In the genomic region with DNA sequence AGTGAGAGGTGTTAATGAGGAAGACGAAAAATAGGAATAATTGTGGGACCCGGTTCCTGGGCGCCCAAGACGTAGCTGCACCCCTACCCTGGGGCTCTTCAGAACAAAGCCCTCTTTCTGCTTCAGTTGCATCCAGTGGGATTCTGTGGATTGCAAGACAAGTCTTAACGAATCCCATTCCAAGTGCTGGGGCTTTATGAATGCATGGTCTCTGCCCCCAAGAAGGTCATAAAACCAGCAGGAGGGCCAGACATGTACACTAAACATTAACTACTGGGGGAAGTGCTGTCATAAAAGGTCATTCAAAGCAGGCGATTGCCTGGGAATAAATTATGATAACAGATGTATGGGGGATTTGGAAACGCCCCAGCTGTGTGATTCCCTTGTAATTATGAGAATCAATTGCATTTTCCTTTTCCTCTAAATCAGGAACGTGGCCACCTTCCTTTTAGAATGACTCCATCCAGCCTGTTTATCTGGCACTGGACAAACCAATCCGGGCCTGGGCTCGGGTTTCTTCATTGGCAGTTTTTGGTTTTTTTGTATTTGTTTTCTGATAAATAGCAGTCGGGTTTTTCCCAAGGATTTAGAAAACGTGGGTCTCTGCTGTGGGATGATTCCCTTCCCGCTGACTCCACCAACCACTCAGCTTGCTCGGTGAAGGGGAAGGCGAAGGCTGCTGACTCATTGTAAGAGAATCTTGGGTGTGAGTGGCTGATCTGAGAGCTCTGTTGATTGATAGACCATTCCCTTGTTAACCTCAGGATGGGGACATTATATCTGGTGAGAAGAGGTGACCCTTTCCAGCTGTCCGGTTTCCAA, we compare ENCODE assay signal across 8 mouse cellular contexts. TPM values are rescaled to one million over a fixed set of nuclear protein-coding genes. Genes with fewer than 3 reads are reported as not detected.
DNase-seq lines count a peak whose midpoint lies in the region; ATAC-seq and TF ChIP-seq lines count a peak whose summit lies in the region.

No protein-coding gene starts in this region.

- H3K36me3 ChIP-seq in intestine, postnatal 0 days (ENCODE audit: control insufficient read depth, insufficient read depth) = no peaks in the 10 kb centered on the region
- H3K36me3 ChIP-seq in midbrain, embryonic 15.5 days (replicated peaks) = no peaks in the 10 kb centered on the region

- peak overlapping the region; percentile 54 for H3K4me2 ChIP-seq in intestine, postnatal 0 days (replicated peaks; ENCODE audit: low read depth)
- peak overlapping the region; percentile 51 for H3K4me2 ChIP-seq in midbrain, embryonic 15.5 days

- no peak for TF ChIP-seq CTCF in left cerebral cortex, adult 2 months (IDR thresholded peaks at IDR 0.05)
- TF ChIP-seq CTCF in intestine, postnatal 0 days (IDR thresholded peaks at IDR 0.05; ENCODE audit: low read depth) = no peak

- H3K9ac ChIP-seq in intestine, postnatal 0 days (ENCODE audit: low read depth, low read length) = no peak overlapping the region
- no peak overlapping the region for H3K9ac ChIP-seq in midbrain, embryonic 15.5 days

- DNase-seq in left cerebral cortex, adult 2 months (ENCODE audit: extremely low spot score in 1 of 2, low spot score in 2 of 2) = no peak
- DNase-seq in left cerebral cortex, adult 8-10 months (ENCODE audit: low spot score in 2 of 2) = no peak
- peak; percentile 56 for DNase-seq in embryo, embryonic 11.5 days (ENCODE audit: low read depth, low spot score)
- DNase-seq in right cerebral cortex, adult 18-20 months = no peak
- DNase-seq in urinary bladder, postnatal 14 days (ENCODE audit: low spot score) = no peak
- DNase-seq in cerebellum, adult 9-11 months = no peak

- no peaks in the 10 kb centered on the region for H3K27me3 ChIP-seq in intestine, postnatal 0 days (replicated peaks; ENCODE audit: control insufficient read depth, insufficient read depth, low read length)
- no peaks in the 10 kb centered on the region for H3K27me3 ChIP-seq in midbrain, embryonic 15.5 days (replicated peaks)

- WGBS in intestine, postnatal 0 days = 15% methylated on average over 16 of the region's 16 CpGs
- 36% methylated on average over 16 of the region's 16 CpGs for WGBS in midbrain, embryonic 15.5 days

- ATAC-seq in intestine, postnatal 0 days = peak; percentile 86
- peak; percentile 54 for ATAC-seq in midbrain, embryonic 15.5 days (replicated peaks)

- peak overlapping the region; percentile 27 for H3K4me3 ChIP-seq in left cerebral cortex, adult 2 months
- no peak overlapping the region for H3K4me3 ChIP-seq in intestine, postnatal 0 days (ENCODE audit: low read depth, low read length)
- peak overlapping the region; percentile 26 for H3K4me3 ChIP-seq in midbrain, embryonic 15.5 days

- no peaks in the 10 kb centered on the region for H3K9me3 ChIP-seq in intestine, postnatal 0 days (ENCODE audit: control insufficient read depth)
- no peaks in the 10 kb centered on the region for H3K9me3 ChIP-seq in midbrain, embryonic 15.5 days

- H3K4me1 ChIP-seq in intestine, postnatal 0 days (replicated peaks; ENCODE audit: control insufficient read depth, insufficient read depth, low read length) = no peaks in the 10 kb centered on the region
- H3K4me1 ChIP-seq in midbrain, embryonic 15.5 days = peaks cover 20% of the 10 kb centered on the region

- H3K27ac ChIP-seq in left cerebral cortex, adult 2 months = peak overlapping the region; percentile 4; the same call in 1 of the 2 replicates
- peak overlapping the region; percentile 60 for H3K27ac ChIP-seq in intestine, postnatal 0 days (ENCODE audit: low read depth, low read length)
- peak overlapping the region; percentile 82 for H3K27ac ChIP-seq in midbrain, embryonic 15.5 days

- intact Hi-C loops in left cerebral cortex, adult 2 months (cut with DNase I) = no loop called here

RNA-seq across cellular contexts. Expression of a gene that starts 12.5 kb away (rescaled TPM):
- 10 to 100 TPM; 24.4 to 33.8 TPM for total RNA-seq in left cerebral cortex, adult 2 months (2021)
- total RNA-seq in left cerebral cortex, adult 8-10 months (2022) = 10 to 100 TPM; 29.9 to 37.3 (median 33.4) TPM
- 10.8 and 12.2 TPM in 2 replicates for polyA plus RNA-seq in intestine, postnatal 0 days (2015; fragmentation: Nextera tagmentation; extraction: Ambion mirVana)
- polyA plus RNA-seq in midbrain, embryonic 15.5 days (2015; fragmentation: Nextera tagmentation; extraction: Ambion mirVana) = 73.2 and 73.3 TPM in 2 replicates

RNA-seq across cellular contexts. Expression of a gene that starts 12.6 kb away (rescaled TPM):
- 1 to 10 TPM; 5.6 to 5.7 TPM for total RNA-seq in left cerebral cortex, adult 2 months (2021)
- total RNA-seq in left cerebral cortex, adult 8-10 months (2022) = 1 to 10 TPM; 5.3 to 6.3 (median 5.9) TPM
- polyA plus RNA-seq in intestine, postnatal 0 days (2015; fragmentation: Nextera tagmentation; extraction: Ambion mirVana) = 22.7 and 23.6 TPM in 2 replicates
- 11.9 and 13.2 TPM in 2 replicates for polyA plus RNA-seq in midbrain, embryonic 15.5 days (2015; fragmentation: Nextera tagmentation; extraction: Ambion mirVana)

RNA-seq across cellular contexts. Expression of a gene that starts 26.3 kb away (rescaled TPM):
- 10 to 100 TPM; 52.3 to 54.9 TPM for total RNA-seq in left cerebral cortex, adult 2 months (2021)
- total RNA-seq in left cerebral cortex, adult 8-10 months (2022) = 10 to 100 TPM; 58.8 to 68.2 (median 62.5) TPM
- polyA plus RNA-seq in intestine, postnatal 0 days (2015; fragmentation: Nextera tagmentation; extraction: Ambion mirVana) = 56.3 and 57.4 TPM in 2 replicates
- polyA plus RNA-seq in midbrain, embryonic 15.5 days (2015; fragmentation: Nextera tagmentation; extraction: Ambion mirVana) = 34.1 and 34.6 TPM in 2 replicates

RNA-seq across cellular contexts. Expression of a gene that starts 26.6 kb away (rescaled TPM):
- not detected for total RNA-seq in left cerebral cortex, adult 2 months (2021)
- total RNA-seq in left cerebral cortex, adult 8-10 months (2022) = not detected
- polyA plus RNA-seq in intestine, postnatal 0 days (2015; fragmentation: Nextera tagmentation; extraction: Ambion mirVana) = not detected in 2 replicates
- polyA plus RNA-seq in midbrain, embryonic 15.5 days (2015; fragmentation: Nextera tagmentation; extraction: Ambion mirVana) = not detected in 2 replicates

RNA-seq across cellular contexts. Expression of a gene that starts 26.6 kb away (rescaled TPM):
- 10 to 100 TPM; 15.8 to 18.1 TPM for total RNA-seq in left cerebral cortex, adult 2 months (2021)
- total RNA-seq in left cerebral cortex, adult 8-10 months (2022) = 10 to 100 TPM; 12.7 to 15.0 (median 13.4) TPM
- 16.5 and 17.0 TPM in 2 replicates for polyA plus RNA-seq in intestine, postnatal 0 days (2015; fragmentation: Nextera tagmentation; extraction: Ambion mirVana)
- 46.7 and 51.0 TPM in 2 replicates for polyA plus RNA-seq in midbrain, embryonic 15.5 days (2015; fragmentation: Nextera tagmentation; extraction: Ambion mirVana)

Comparison
In these comparisons a context has a peak if more than half of its experiments do, and no peak if none do; other contexts are left out.
1. H3K27ac ChIP-seq: peak in every context shown above with its lines; median percentile 82 in midbrain, embryonic 15.5 days; 60 in intestine, postnatal 0 days; 4 in left cerebral cortex, adult 2 months.